In genomic region chr11:84243562-84243961, GRCm38 (mm10) we compare ENCODE assay signal across 9 mouse cellular contexts.
A peak's percentile ranks its signal among the peaks of the same experiment; 100 is the strongest.
DNase-seq lines count a peak whose midpoint lies in the region; ATAC-seq and TF ChIP-seq lines count a peak whose summit lies in the region.
"Had no signal": no experiment of that assay in that cellular context is flagged by ENCODE, and none has a peak within 500 bp of the region (broad histone marks: within the 10 kb centered on the region; RNA-seq: fewer than 3 reads in every experiment).

No protein-coding gene starts in this region.

- no peaks in the 10 kb centered on the region for H3K9me3 ChIP-seq in midbrain, embryonic 10.5 days (replicated peaks)
- no peaks in the 10 kb centered on the region for H3K9me3 ChIP-seq in midbrain, embryonic 15.5 days
- no peaks in the 10 kb centered on the region for H3K9me3 ChIP-seq in midbrain, postnatal 0 days (ENCODE audit: low read length)
- H3K9me3 ChIP-seq: heart, embryonic 15.5 days had no signal

- no peak overlapping the region for H3K4me2 ChIP-seq in midbrain, embryonic 15.5 days
- no peak overlapping the region for H3K4me2 ChIP-seq in midbrain, postnatal 0 days (ENCODE audit: low read depth, low read length, poor library complexity, severe bottlenecking)
- H3K4me2 ChIP-seq: heart, embryonic 15.5 days had no signal

- no peak overlapping the region for H3K27ac ChIP-seq in midbrain, embryonic 10.5 days (replicated peaks)
- H3K27ac ChIP-seq in midbrain, embryonic 15.5 days: no peak overlapping the region
- H3K27ac ChIP-seq in midbrain, postnatal 0 days (ENCODE audit: low read depth, low read length): no peak overlapping the region
- H3K27ac ChIP-seq: heart, embryonic 15.5 days had no signal

- peak; percentile 58 for DNase-seq in midbrain, embryonic 10.5 days (ENCODE audit: low spot score)
- peak; percentile 23 for DNase-seq in Muller cell, postnatal 12 days (ENCODE audit: inconsistent ontology term)
- peak; percentile 40 for DNase-seq in c-Kit-positive CD71-positive TER-119-negative erythroid progenitor cells, embryonic 14.5 days (ENCODE audit: low read depth)
- DNase-seq in frontal cortex, postnatal 36 days (ENCODE audit: low spot score in 2 of 2): peak; percentile 26 to 54
- DNase-seq in layer of hippocampus, postnatal 10 days (ENCODE audit: low spot score in 2 of 2): peak; percentile 41 to 56
- peak; percentile 56 for DNase-seq in midbrain, postnatal 0 days (ENCODE audit: low spot score)
- peak; percentile 80 for DNase-seq in thymus, postnatal 4 days

- TF ChIP-seq CTCF in midbrain, postnatal 0 days (IDR thresholded peaks at IDR 0.05): peak; percentile 75

- H3K4me3 ChIP-seq in midbrain, embryonic 10.5 days: no peak overlapping the region
- no peak overlapping the region for H3K4me3 ChIP-seq in midbrain, embryonic 15.5 days
- no peak overlapping the region for H3K4me3 ChIP-seq in midbrain, postnatal 0 days (ENCODE audit: low read depth, low read length)
- H3K4me3 ChIP-seq: heart, embryonic 15.5 days had no signal

- no peaks in the 10 kb centered on the region for H3K4me1 ChIP-seq in midbrain, embryonic 10.5 days
- H3K4me1 ChIP-seq in midbrain, embryonic 15.5 days: no peaks in the 10 kb centered on the region
- no peaks in the 10 kb centered on the region for H3K4me1 ChIP-seq in midbrain, postnatal 0 days (ENCODE audit: insufficient read depth, low read length)
- H3K4me1 ChIP-seq: heart, embryonic 15.5 days had no signal

- H3K9ac ChIP-seq in midbrain, embryonic 15.5 days: no peak overlapping the region
- no peak overlapping the region for H3K9ac ChIP-seq in midbrain, postnatal 0 days (replicated peaks; ENCODE audit: low read length, poor library complexity, severe bottlenecking)
- H3K9ac ChIP-seq: heart, embryonic 15.5 days had no signal

- ATAC-seq in midbrain, embryonic 15.5 days (replicated peaks): no peak
- no peak for ATAC-seq in midbrain, postnatal 0 days (ENCODE audit: low FRiP score)

- H3K27me3 ChIP-seq in midbrain, embryonic 10.5 days (ENCODE audit: low read depth, poor library complexity, severe bottlenecking): no peaks in the 10 kb centered on the region
- no peaks in the 10 kb centered on the region for H3K27me3 ChIP-seq in midbrain, embryonic 15.5 days (replicated peaks)
- no peaks in the 10 kb centered on the region for H3K27me3 ChIP-seq in midbrain, postnatal 0 days (ENCODE audit: insufficient read depth, low read length)
- H3K27me3 ChIP-seq: heart, embryonic 15.5 days had no signal

- H3K36me3 ChIP-seq in midbrain, embryonic 10.5 days: peaks cover 43% of the 10 kb centered on the region
- H3K36me3 ChIP-seq in midbrain, embryonic 15.5 days (replicated peaks): 0 out of 2 replicates have a peak, but pooled peaks cover 8% of the 10 kb centered on the region
- peaks cover 3% of the 10 kb centered on the region; the same call in 1 of the 2 replicates for H3K36me3 ChIP-seq in midbrain, postnatal 0 days (ENCODE audit: insufficient read depth, low read length)
- H3K36me3 ChIP-seq: heart, embryonic 15.5 days had no signal

Comparison
In these comparisons a context has a peak if more than half of its experiments do, and no peak if none do; other contexts are left out.
1. DNase-seq: peak in every context shown above with its lines; median percentile 80 in thymus, postnatal 4 days; 58 in midbrain, embryonic 10.5 days; 56 in midbrain, postnatal 0 days; 48 in layer of hippocampus, postnatal 10 days; 40 in c-Kit-positive CD71-positive TER-119-negative erythroid progenitor cells, embryonic 14.5 days; 40 in frontal cortex, postnatal 36 days; 23 in Muller cell, postnatal 12 days.